Comparison of ENCODE assay signal across 7 mouse cellular contexts in the genomic region with DNA sequence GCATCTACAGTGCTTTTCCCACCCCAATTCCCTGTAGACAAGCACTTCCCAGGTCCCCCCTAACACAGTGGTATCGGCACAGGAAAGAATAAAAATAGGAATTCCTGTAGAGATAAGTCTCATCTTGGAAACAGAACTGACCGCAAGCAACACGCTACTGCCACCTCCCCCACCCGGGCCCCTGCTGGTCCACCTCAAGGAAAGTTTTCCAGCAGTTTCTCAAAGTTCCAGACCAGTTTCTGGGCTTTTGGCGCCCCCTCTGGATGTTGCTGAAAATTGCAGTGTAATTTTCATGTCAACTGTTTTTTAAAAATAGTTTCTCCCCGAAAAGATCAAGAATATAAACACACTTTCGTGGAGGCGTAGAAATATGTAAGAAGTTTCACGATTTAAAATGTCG. TPM values are rescaled to one million over a fixed set of nuclear protein-coding genes. Genes with fewer than 3 reads are reported as not detected.
A peak's percentile ranks its signal among the peaks of the same experiment; 100 is the strongest.
DNase-seq lines count a peak whose midpoint lies in the region; ATAC-seq and TF ChIP-seq lines count a peak whose summit lies in the region.

No protein-coding gene starts in this region.

- H3K36me3 ChIP-seq in liver, adult 2 months (ENCODE audit: control insufficient read depth, insufficient read depth, low read length) = no peaks in the 10 kb centered on the region
- H3K36me3 ChIP-seq in liver, embryonic 11.5 days (ENCODE audit: control insufficient read depth, insufficient read depth, low read length) = no peaks in the 10 kb centered on the region
- H3K36me3 ChIP-seq in forebrain, postnatal 0 days (ENCODE audit: insufficient read depth) = no peaks in the 10 kb centered on the region
- H3K36me3 ChIP-seq in kidney, postnatal 0 days (ENCODE audit: insufficient read depth, low read length) = no peaks in the 10 kb centered on the region

- H3K27me3 ChIP-seq in liver, adult 2 months (ENCODE audit: control insufficient read depth, insufficient read depth, low read length) = 0 out of 2 replicates have a peak, but pooled peaks cover 3% of the 10 kb centered on the region
- H3K27me3 ChIP-seq in liver, embryonic 11.5 days (replicated peaks; ENCODE audit: control insufficient read depth, insufficient read depth, low read length) = peaks cover 81% of the 10 kb centered on the region
- no peaks in the 10 kb centered on the region; the same call in none of the 2 replicates for H3K27me3 ChIP-seq in forebrain, postnatal 0 days (ENCODE audit: insufficient read depth, low read length)
- H3K27me3 ChIP-seq in kidney, postnatal 0 days (ENCODE audit: insufficient read depth, low read length) = peaks cover 11% of the 10 kb centered on the region

- no peak for ATAC-seq in liver, embryonic 11.5 days (replicated peaks; ENCODE audit: low FRiP score)
- no peak for ATAC-seq in forebrain, postnatal 0 days
- no peak for ATAC-seq in kidney, postnatal 0 days (replicated peaks; ENCODE audit: low FRiP score, low read depth)

- no peak overlapping the region for H3K4me3 ChIP-seq in liver, adult 2 months (ENCODE audit: insufficient read depth, low read depth, low read length)
- H3K4me3 ChIP-seq in liver, embryonic 11.5 days (ENCODE audit: low read depth, low read length) = no peak overlapping the region
- H3K4me3 ChIP-seq in forebrain, postnatal 0 days (ENCODE audit: low read depth, low read length) = no peak overlapping the region
- H3K4me3 ChIP-seq in kidney, postnatal 0 days (replicated peaks; ENCODE audit: low read depth, low read length) = no peak overlapping the region

- H3K4me1 ChIP-seq in liver, adult 2 months (ENCODE audit: control insufficient read depth, insufficient read depth, low read length) = peaks cover 1% of the 10 kb centered on the region; the same call in 1 of the 2 replicates
- peaks cover 3% of the 10 kb centered on the region; the same call in 1 of the 2 replicates for H3K4me1 ChIP-seq in liver, embryonic 11.5 days (replicated peaks; ENCODE audit: control insufficient read depth, insufficient read depth, low read length)
- no peaks in the 10 kb centered on the region; the same call in 1 of the 2 replicates for H3K4me1 ChIP-seq in forebrain, postnatal 0 days (ENCODE audit: insufficient read depth)
- H3K4me1 ChIP-seq in kidney, postnatal 0 days (replicated peaks; ENCODE audit: insufficient read depth, low read length) = peaks cover 17% of the 10 kb centered on the region

- H3K9me3 ChIP-seq in liver, embryonic 11.5 days (ENCODE audit: control insufficient read depth, low read length) = no peaks in the 10 kb centered on the region
- no peaks in the 10 kb centered on the region for H3K9me3 ChIP-seq in forebrain, postnatal 0 days (ENCODE audit: low read length)
- H3K9me3 ChIP-seq in kidney, postnatal 0 days (replicated peaks; ENCODE audit: low read length) = no peaks in the 10 kb centered on the region

- no peaks in the 10 kb centered on the region for H3K79me2 ChIP-seq in liver, adult 2 months (ENCODE audit: control insufficient read depth, insufficient read depth, low read length)

- H3K27ac ChIP-seq in liver, adult 2 months (replicated peaks; ENCODE audit: insufficient read depth, low read depth, low read length) = no peak overlapping the region
- H3K27ac ChIP-seq in liver, embryonic 11.5 days (ENCODE audit: low read depth, low read length) = no peak overlapping the region
- no peak overlapping the region for H3K27ac ChIP-seq in forebrain, postnatal 0 days (ENCODE audit: low read depth, low read length)
- no peak overlapping the region for H3K27ac ChIP-seq in kidney, postnatal 0 days

- TF ChIP-seq POLR2A in liver, adult 2 months (IDR thresholded peaks at IDR 0.05; ENCODE audit: extremely low read depth, insufficient read depth, low read length) = no peak

- TF ChIP-seq CTCF in liver, adult 2 months (IDR thresholded peaks at IDR 0.05; ENCODE audit: low read depth, low read length) = peak; percentile 44; the same call in 1 of the 2 replicates
- TF ChIP-seq CTCF in forebrain, postnatal 0 days (IDR thresholded peaks at IDR 0.05; ENCODE audit: low read depth) = peak; percentile 82
- TF ChIP-seq CTCF in kidney, postnatal 0 days (IDR thresholded peaks at IDR 0.05; ENCODE audit: low read depth) = peak; percentile 83

- peak; percentile 12 for DNase-seq in liver, adult 2 months (ENCODE audit: extremely low read depth, low read depth, low spot score)
- DNase-seq in liver, embryonic 11.5 days (ENCODE audit: low spot score) = no peak
- peak; percentile 62 for DNase-seq in adrenal gland, postnatal 14 days
- peak; percentile 77 for DNase-seq in forebrain, postnatal 0 days
- peak; percentile 82 for DNase-seq in kidney, postnatal 0 days (ENCODE audit: low spot score)
- DNase-seq in mesoderm, embryonic 11.5 days (ENCODE audit: low read depth, low spot score) = peak; percentile 68
- DNase-seq in thymus, postnatal 0 days (ENCODE audit: low spot score) = no peak

- H3K4me2 ChIP-seq in liver, embryonic 11.5 days = no peak overlapping the region
- H3K4me2 ChIP-seq in forebrain, postnatal 0 days (ENCODE audit: low read depth) = no peak overlapping the region
- H3K4me2 ChIP-seq in kidney, postnatal 0 days (ENCODE audit: low read length) = no peak overlapping the region

- H3K9ac ChIP-seq in liver, adult 2 months (ENCODE audit: low read depth, low read length) = no peak overlapping the region
- no peak overlapping the region for H3K9ac ChIP-seq in liver, embryonic 11.5 days (ENCODE audit: low read depth, low read length)
- H3K9ac ChIP-seq in forebrain, postnatal 0 days = no peak overlapping the region
- no peak overlapping the region for H3K9ac ChIP-seq in kidney, postnatal 0 days (ENCODE audit: low read depth, low read length)

- 2% methylated on average over 10 of the region's 10 CpGs for WGBS in liver, adult 2 months
- 2% methylated on average over 10 of the region's 10 CpGs for WGBS in liver, embryonic 11.5 days
- 1% methylated on average over 10 of the region's 10 CpGs for WGBS in forebrain, postnatal 0 days
- under 1% methylated on average over 10 of the region's 10 CpGs for WGBS in kidney, postnatal 0 days

RNA-seq across cellular contexts. Expression of a gene that starts 2.3 kb away (rescaled TPM):
- 0.18 and 0.34 TPM in 2 replicates for total RNA-seq in liver, adult 2 months (2014; rRNA removed)
- 1.8 and 2.5 TPM in 2 replicates for polyA plus RNA-seq in liver, adult 2 months (2012; rRNA removed)
- polyA plus RNA-seq in liver, embryonic 11.5 days (2014; fragmentation: Nextera tagmentation; extraction: Ambion mirVana) = 10.8 and 11.7 TPM in 2 replicates
- 0.86 and 1.3 TPM in 2 replicates for total RNA-seq in adrenal gland, postnatal 14 days (2021)
- 5.8 and 6.1 TPM in 2 replicates for total RNA-seq in forebrain, postnatal 0 days (2014; rRNA removed)
- polyA plus RNA-seq in forebrain, postnatal 0 days (2015; fragmentation: Nextera tagmentation; extraction: Ambion mirVana) = 29.8 and 46.6 TPM in 2 replicates
- polyA plus RNA-seq in kidney, postnatal 0 days (2015; fragmentation: Nextera tagmentation; extraction: Ambion mirVana) = 28.0 and 29.3 TPM in 2 replicates
- 6.0 and 7.2 TPM in 2 replicates for polyA plus RNA-seq in thymus, postnatal 0 days (2015; fragmentation: Nextera tagmentation; extraction: Ambion mirVana)

Comparison
In these comparisons a context has a peak if more than half of its experiments do, and no peak if none do; other contexts are left out.
1. DNase-seq: peak in liver, adult 2 months (single experiment), adrenal gland, postnatal 14 days (single experiment), forebrain, postnatal 0 days (single experiment), kidney, postnatal 0 days (single experiment) and mesoderm, embryonic 11.5 days (single experiment); none in liver, embryonic 11.5 days (single experiment) and thymus, postnatal 0 days (single experiment).
2. Peak in every context shown above with its lines, with median percentiles within 50 percentile points of each other: CTCF ChIP-seq.